In genomic region chr10:18910898-18911297, GRCm38 (mm10) we compare ENCODE assay signal across 7 mouse cellular contexts.
DNase-seq lines count a peak whose midpoint lies in the region; ATAC-seq and TF ChIP-seq lines count a peak whose summit lies in the region.

No protein-coding gene starts in this region.

- H3K9me3 ChIP-seq in lung, embryonic 14.5 days (ENCODE audit: low read depth, low read length), result no peaks in the 10 kb centered on the region

- H3K4me2 ChIP-seq in lung, embryonic 14.5 days, result no peak overlapping the region

- no peak overlapping the region for H3K27ac ChIP-seq in bone marrow macrophage, adult 2 months (ENCODE audit: insufficient read depth, low read depth, low read length)
- H3K27ac ChIP-seq in lung, embryonic 14.5 days (ENCODE audit: low read depth), result no peak overlapping the region

- ATAC-seq in lung, embryonic 14.5 days (ENCODE audit: insufficient read depth), result no peak

- 0 out of 2 replicates have a peak, but pooled peaks have one; percentile 45 for TF ChIP-seq CTCF in bone marrow macrophage, adult 2 months (IDR thresholded peaks at IDR 0.05; ENCODE audit: low read depth, low read length)
- TF ChIP-seq CTCF in lung, embryonic 14.5 days (IDR thresholded peaks at IDR 0.05; ENCODE audit: low read depth), result peak; percentile 69

- no peak overlapping the region for H3K9ac ChIP-seq in lung, embryonic 14.5 days

- 5% methylated on average over 2 of the region's 2 CpGs for WGBS in lung, embryonic 14.5 days

- no peaks in the 10 kb centered on the region for H3K4me1 ChIP-seq in bone marrow macrophage, adult 2 months (ENCODE audit: control insufficient read depth, insufficient read depth, low read length)
- no peaks in the 10 kb centered on the region for H3K4me1 ChIP-seq in lung, embryonic 14.5 days (ENCODE audit: insufficient read depth)

- TF ChIP-seq POLR2A in bone marrow macrophage, adult 2 months (IDR thresholded peaks at IDR 0.05; ENCODE audit: borderline replicate concordance, low read depth, low read length), result no peak

- DNase-seq in layer of hippocampus, adult 11-12 months (ENCODE audit: low spot score), result peak; percentile 15
- DNase-seq in layer of hippocampus, adult 8-10 months (ENCODE audit: low spot score in 2 of 2), result no peak
- peak; percentile 76 for DNase-seq in ES-CJ7 (ENCODE audit: low read depth, low spot score)
- DNase-seq in induced T-regulatory cell, adult 2 months (ENCODE audit: low read depth), result peak; percentile 66
- DNase-seq in lung, embryonic 14.5 days, result peak; percentile 66
- DNase-seq in thymus, postnatal 0 days (ENCODE audit: low spot score), result peak; percentile 77

- no peak overlapping the region for H3K4me3 ChIP-seq in bone marrow macrophage, adult 2 months (ENCODE audit: insufficient read depth, low read length)
- no peak overlapping the region for H3K4me3 ChIP-seq in lung, embryonic 14.5 days (ENCODE audit: low read depth, low read length)

- no peaks in the 10 kb centered on the region for H3K36me3 ChIP-seq in lung, embryonic 14.5 days (ENCODE audit: insufficient read depth)

- H3K27me3 ChIP-seq in lung, embryonic 14.5 days (ENCODE audit: insufficient read depth, low read length), result no peaks in the 10 kb centered on the region

Comparison
In these comparisons a context has a peak if more than half of its experiments do, and no peak if none do; other contexts are left out.
1. DNase-seq: peak in layer of hippocampus, adult 11-12 months (single experiment), ES-CJ7 (single experiment), induced T-regulatory cell, adult 2 months (single experiment), lung, embryonic 14.5 days (single experiment) and thymus, postnatal 0 days (single experiment); none in layer of hippocampus, adult 8-10 months (0 of 2).